In the genomic region with DNA sequence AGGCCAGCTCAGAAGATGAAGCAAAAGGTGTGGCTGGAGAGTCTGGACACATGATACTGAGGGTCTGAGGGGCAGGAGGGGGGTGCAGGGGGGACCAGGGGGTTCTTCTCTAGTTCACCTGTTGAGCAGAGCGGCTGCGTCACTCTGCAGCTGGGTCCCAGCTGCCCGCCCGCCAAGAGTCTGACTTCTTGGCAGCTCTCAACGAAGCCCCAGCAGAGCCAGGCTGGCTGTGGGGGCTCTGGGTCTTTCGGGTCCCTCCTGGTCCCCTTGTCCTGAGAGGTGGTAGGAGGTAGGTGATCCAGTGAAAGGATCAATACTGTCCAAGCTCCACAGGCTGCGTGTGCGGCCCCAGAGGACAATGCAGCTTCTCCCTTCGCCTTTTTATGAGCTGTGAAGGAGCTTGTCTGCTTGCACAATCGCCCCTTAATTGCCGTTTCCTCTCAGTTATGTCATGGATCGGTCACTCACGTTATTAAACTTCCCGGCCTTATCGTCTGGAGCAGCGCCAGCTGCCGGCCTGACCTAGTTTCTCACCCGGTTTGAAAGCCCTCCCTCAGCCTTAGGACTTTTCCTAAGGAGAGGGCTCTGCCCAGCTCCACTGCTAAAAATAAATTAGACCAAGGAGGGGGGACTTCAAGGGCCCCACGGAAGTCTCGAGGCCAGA, we compare ENCODE assay signal across 8 mouse cellular contexts.
DNase-seq lines count a peak whose midpoint lies in the region; ATAC-seq and TF ChIP-seq lines count a peak whose summit lies in the region.

No protein-coding gene starts in this region.

- no peak overlapping the region for H3K27ac ChIP-seq in hindbrain, embryonic 16.5 days (ENCODE audit: low read depth, low read length)
- H3K27ac ChIP-seq in liver, adult 2 months (replicated peaks; ENCODE audit: insufficient read depth, low read depth, low read length): peak overlapping the region; percentile 77

- peak; percentile 18 to 21 for DNase-seq in spleen, postnatal 36 days (ENCODE audit: low spot score in 2 of 2)
- no peak for DNase-seq in spleen, adult 12 weeks (ENCODE audit: low spot score)
- DNase-seq in gastrocnemius, postnatal 14 days: peak; percentile 80
- peak; percentile 66 for DNase-seq in liver, adult 2 months (ENCODE audit: extremely low read depth, low read depth, low spot score)
- DNase-seq in cerebellum, adult 9-10 months: no peak
- no peak for DNase-seq in cerebellum, postnatal 4 days (ENCODE audit: low spot score in 2 of 2)

- H3K4me1 ChIP-seq in hindbrain, embryonic 16.5 days (ENCODE audit: control insufficient read depth, insufficient read depth, low read depth, low read length): peaks cover 12% of the 10 kb centered on the region
- H3K4me1 ChIP-seq in liver, adult 2 months (ENCODE audit: control insufficient read depth, insufficient read depth, low read length): peaks cover 39% of the 10 kb centered on the region

- intact Hi-C loops in gastrocnemius, postnatal 14 days (cut with DNase I; ENCODE audit: low total_unique reads): no loop called here

- WGBS in hindbrain, embryonic 16.5 days: 24% methylated on average over 20 of the region's 20 CpGs
- 23% methylated on average over 20 of the region's 20 CpGs for WGBS in liver, adult 2 months

- no peak for TF ChIP-seq POLR2A in liver, adult 2 months (IDR thresholded peaks at IDR 0.05; ENCODE audit: extremely low read depth, insufficient read depth, low read length)
- TF ChIP-seq POLR2A in myocyte (IDR thresholded peaks at IDR 0.05; ENCODE audit: insufficient read length, low read depth): no peak

- no peaks in the 10 kb centered on the region for H3K36me3 ChIP-seq in hindbrain, embryonic 16.5 days (ENCODE audit: control insufficient read depth, insufficient read depth, low read length)
- no peaks in the 10 kb centered on the region for H3K36me3 ChIP-seq in liver, adult 2 months (ENCODE audit: control insufficient read depth, insufficient read depth, low read length)
- H3K36me3 ChIP-seq in myocyte (ENCODE audit: control insufficient read depth, insufficient read depth): no peaks in the 10 kb centered on the region

- no peak for TF ChIP-seq CTCF in liver, adult 2 months (IDR thresholded peaks at IDR 0.05; ENCODE audit: low read depth, low read length)

- peak overlapping the region; percentile 17; the same call in 1 of the 2 replicates for H3K4me2 ChIP-seq in hindbrain, embryonic 16.5 days (ENCODE audit: low read length)
- peak overlapping the region; percentile 19 for H3K4me2 ChIP-seq in myocyte (ENCODE audit: low read depth)

- 0 out of 2 replicates have a peak overlapping the region, but pooled peaks have one; percentile 5 for H3K9ac ChIP-seq in hindbrain, embryonic 16.5 days (ENCODE audit: low read depth, low read length)
- peak overlapping the region; percentile 37 for H3K9ac ChIP-seq in liver, adult 2 months (ENCODE audit: low read depth, low read length)

- ATAC-seq in hindbrain, embryonic 16.5 days: peak; percentile 29; the same call in 1 of the 2 replicates

- no peaks in the 10 kb centered on the region for H3K27me3 ChIP-seq in hindbrain, embryonic 16.5 days (replicated peaks; ENCODE audit: control insufficient read depth, insufficient read depth, low read length)
- H3K27me3 ChIP-seq in liver, adult 2 months (ENCODE audit: control insufficient read depth, insufficient read depth, low read length): no peaks in the 10 kb centered on the region
- no peaks in the 10 kb centered on the region for H3K27me3 ChIP-seq in myocyte (ENCODE audit: control insufficient read depth, insufficient read depth, insufficient read length)

- H3K4me3 ChIP-seq in hindbrain, embryonic 16.5 days (ENCODE audit: low read length): no peak overlapping the region
- no peak overlapping the region for H3K4me3 ChIP-seq in liver, adult 2 months (ENCODE audit: insufficient read depth, low read depth, low read length)
- H3K4me3 ChIP-seq in myocyte: no peak overlapping the region

- no peaks in the 10 kb centered on the region for H3K79me2 ChIP-seq in liver, adult 2 months (ENCODE audit: control insufficient read depth, insufficient read depth, low read length)
- H3K79me2 ChIP-seq in myocyte (ENCODE audit: control insufficient read depth, insufficient read depth): no peaks in the 10 kb centered on the region

- no peak overlapping the region for H3ac ChIP-seq in myocyte (ENCODE audit: control insufficient read depth, insufficient read length)

- H3K9me3 ChIP-seq in hindbrain, embryonic 16.5 days (ENCODE audit: control insufficient read depth, low read length): no peaks in the 10 kb centered on the region

TF ChIP-seq in myocyte, 11 proteins besides CTCF, POLR2A, EP300 and RAD21:
- TF ChIP-seq CEBPB (IDR thresholded peaks at IDR 0.05; ENCODE audit: insufficient read depth, poor library complexity, severe bottlenecking): peak; percentile 66
- no peak for TF ChIP-seq USF1 (IDR thresholded peaks at IDR 0.05; ENCODE audit: low read depth)
- no peak for TF ChIP-seq MYOG (IDR thresholded peaks at IDR 0.05; ENCODE audit: control insufficient read depth in 1 of 3, insufficient read depth in 1 of 3, insufficient read length in 2 of 3, low read depth in 2 of 3)
- no peak for TF ChIP-seq SRF (IDR thresholded peaks at IDR 0.05; ENCODE audit: control insufficient read depth, insufficient read length, low read depth)
- TF ChIP-seq REST (IDR thresholded peaks at IDR 0.05; ENCODE audit: insufficient read depth, insufficient read length): no peak
- TF ChIP-seq E2F4 (IDR thresholded peaks at IDR 0.05; ENCODE audit: insufficient read depth): no peak

Comparison
In these comparisons a context has a peak if more than half of its experiments do, and no peak if none do; other contexts are left out.
1. DNase-seq: peak in spleen, postnatal 36 days (2 of 2), gastrocnemius, postnatal 14 days (single experiment) and liver, adult 2 months (single experiment); none in spleen, adult 12 weeks (single experiment), cerebellum, adult 9-10 months (single experiment) and cerebellum, postnatal 4 days (0 of 2).